Mouse (Mus musculus) heart, postnatal 0 days (tissue): ENCODE measurements around the gene Serping1.

Source experiments
- CTCF ChIP-seq: IDR thresholded peaks from 2 replicates; pipeline ENCODE4 v1.5.1; 2016; ENCODE audit warnings: antibody characterized with exemption, control low read depth, low read depth
- EP300 ChIP-seq: IDR thresholded peaks from 2 replicates; pipeline ENCODE4 v1.6.1; 2016; ENCODE audit warnings: antibody characterized with exemption, low read depth

- no peak for TF ChIP-seq EP300
- TF ChIP-seq CTCF, result no peak
Measured at GRCm38 (mm10) chr2:84756245-84756644, 19.0 kb downstream of the Serping1 start.
